Mouse (Mus musculus) T-helper 17 cell (primary cell): ENCODE data around the gene Hspg2.

Experiments used
- in situ Hi-C, 2 experiments: fragments of 300-600 bp; cut with MboI, MseI; formaldehyde crosslinking; loops; 1 replicate in 1 of 2; 2 replicates in 1 of 2; pipeline ENCODE4 v1.15.1; 2025; ENCODE audit warnings: high pct_unique_total_duplicates in 2 of 2

Hspg2 gene

DNA sequence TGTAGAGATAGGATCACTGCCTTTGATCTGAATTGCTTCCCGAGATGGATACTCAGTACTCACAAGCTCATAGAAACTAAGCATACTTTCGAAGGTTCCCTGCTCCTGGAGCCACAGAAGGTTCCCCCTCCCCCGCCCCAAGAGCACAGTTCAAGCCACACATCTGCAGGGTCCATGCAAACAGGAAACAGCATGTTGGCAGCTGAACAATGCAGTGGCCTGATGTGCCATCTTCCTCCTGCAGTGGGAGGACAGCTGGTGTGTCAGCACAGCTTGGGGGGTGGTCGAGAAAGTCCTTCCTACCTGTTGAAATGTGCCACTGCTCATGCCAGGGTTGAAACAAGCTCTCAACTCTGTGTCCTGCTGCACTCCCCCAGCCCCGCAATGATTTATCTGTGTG, 9.7 kb upstream of the Hspg2 start:
- in situ Hi-C loops, result loop anchor here (5.0 kb wide), 2 partner anchors 78 to 83 kb away; no protein-coding TSS in a partner anchor

DNA sequence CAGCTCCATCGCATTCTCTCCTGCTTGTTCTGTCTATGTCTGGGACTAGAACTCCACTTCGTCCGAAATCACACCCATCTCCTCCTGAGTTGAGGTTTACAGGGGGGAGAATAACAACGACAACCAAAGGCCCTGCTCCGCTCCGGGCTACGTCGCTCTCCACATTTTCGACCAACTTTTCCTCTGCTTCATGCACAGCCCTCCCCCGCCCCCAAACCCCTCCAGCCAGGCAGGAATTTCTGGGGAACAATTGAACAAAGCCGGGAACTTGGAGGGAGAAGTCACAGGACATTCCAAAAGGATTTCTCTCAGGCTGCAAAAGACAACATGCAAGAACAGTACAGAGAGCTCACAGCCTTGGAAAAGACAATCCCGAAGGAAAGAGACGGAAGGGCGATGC, 7.9 kb upstream of the Hspg2 start:
- in situ Hi-C loops, result no loop called here

DNA sequence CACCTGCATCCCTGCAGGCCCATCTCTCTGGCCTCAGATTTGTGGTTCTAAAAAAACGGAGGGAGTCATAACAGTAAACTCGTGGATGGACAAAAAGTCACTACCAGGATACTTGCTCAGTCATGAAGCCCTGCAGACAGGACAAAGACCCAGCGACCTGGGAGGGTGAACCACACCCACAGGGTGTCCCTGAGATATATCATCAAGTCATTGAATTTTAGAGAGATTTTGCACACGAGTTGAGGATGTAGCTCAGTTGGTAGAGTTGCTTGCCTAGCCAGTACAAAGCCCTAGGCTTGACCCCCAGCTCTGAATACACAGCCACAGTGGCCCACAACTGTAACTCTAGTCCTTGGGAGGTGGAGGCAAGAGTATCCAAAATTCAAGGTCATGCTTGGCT, 7.4 kb upstream of the Hspg2 start:
- in situ Hi-C loops, result no loop called here

DNA sequence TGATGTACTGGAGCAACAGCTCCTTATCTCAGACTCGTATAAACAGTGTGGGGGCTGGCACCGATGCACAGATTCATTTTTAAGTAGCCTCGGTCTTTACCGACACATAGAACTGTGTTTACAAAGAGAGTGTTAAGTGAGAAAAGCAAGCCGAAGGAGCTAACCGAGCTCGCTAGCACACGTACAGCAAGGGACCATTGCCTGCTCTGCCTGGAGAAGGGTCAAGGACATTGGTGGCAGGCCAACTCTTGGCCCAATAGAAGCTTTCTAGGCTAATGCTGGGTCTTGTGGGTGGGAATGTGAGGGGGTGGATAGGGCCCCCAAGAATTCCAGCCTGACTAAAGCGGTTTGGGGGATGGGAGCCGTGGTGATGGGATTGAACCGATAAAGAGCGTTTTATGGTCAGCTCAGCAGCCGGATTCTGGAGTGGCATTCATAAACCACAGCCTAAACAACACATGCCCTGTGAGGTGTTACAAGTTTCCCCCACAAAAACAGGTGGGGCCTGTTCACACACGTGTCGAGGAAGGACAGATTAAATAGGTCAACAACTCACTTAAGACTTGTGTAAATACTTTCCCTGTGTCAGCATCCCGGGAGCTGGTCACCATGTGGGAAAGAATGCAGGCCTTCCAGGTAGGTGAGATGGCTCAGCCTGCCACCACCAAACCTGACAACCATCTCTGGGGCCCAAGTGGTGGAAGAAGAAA, 6.4 kb upstream of the Hspg2 start:
- in situ Hi-C loops, result no loop called here

DNA sequence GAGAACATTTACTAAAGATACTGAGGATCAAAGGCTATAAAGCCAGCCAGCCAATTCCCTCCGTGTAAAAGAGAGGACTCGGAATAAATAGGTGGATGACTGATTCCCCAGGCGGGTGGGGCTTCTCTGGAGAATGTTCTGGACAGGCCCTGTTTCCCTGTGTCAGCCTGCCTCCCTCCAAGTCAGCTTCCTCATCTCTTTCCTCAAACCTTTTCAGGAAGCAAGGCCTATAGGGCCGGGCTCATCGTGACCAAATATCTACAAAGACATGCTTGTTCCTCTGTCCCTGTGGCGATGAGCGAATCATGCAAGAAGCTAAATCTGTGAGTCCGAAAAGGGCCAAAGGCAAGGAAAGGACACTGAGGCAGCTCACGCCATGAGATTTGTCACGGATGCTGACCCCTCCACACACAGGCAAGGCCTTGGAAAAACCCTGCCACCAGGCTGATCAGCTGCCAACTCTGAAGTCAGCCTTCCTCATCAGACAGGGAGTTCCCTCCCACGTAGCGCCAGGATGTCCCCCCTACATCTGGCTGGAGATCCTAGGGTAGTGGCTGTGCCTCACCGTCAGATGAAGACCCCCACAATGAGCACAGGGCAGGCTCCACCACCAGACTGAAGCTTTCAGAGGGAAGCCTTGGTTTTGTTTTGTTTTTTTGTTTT, 3.3 kb upstream of the Hspg2 start:
- in situ Hi-C loops, result no loop called here

DNA sequence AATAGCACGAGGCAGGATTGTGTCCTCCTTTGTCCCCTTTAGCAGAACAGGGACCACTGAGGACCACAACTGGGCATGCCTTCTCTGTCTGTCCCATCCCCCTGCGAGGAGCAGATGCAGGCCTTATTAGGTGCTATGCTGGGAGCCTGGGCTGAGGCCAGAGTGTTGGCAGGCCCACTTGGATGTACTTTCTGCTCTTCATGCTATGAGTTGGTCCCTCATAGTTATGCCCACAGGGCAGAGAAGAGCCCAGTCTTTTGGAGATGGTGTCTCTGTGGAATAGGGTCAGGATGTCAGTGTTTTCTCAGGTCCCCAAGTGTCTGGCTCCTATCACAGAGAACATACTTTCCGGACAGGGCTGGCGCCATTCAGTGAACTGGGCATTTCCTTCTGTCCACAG, 1.6 kb upstream of the Hspg2 start:
- in situ Hi-C loops, result no loop called here

DNA sequence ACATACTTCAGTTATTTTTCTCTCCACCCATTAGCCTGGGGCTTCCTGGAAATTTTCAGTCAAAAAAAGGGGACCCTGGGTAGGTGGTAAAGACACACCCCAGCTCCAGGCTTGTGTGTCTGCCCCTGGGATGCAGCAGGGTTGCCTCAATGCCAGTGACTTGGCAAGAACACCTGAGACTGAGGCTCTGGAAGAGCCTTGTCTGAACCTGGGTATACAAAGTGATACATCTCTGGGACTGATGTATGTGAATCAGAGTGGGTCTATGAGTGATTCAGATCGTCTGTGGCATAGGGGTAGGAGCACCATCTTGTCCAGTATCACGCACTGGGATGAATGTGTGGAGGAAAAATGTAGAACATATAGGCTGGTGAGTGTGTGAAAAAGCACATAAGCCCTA, 1.0 kb upstream of the Hspg2 start:
- in situ Hi-C loops, result no loop called here

DNA sequence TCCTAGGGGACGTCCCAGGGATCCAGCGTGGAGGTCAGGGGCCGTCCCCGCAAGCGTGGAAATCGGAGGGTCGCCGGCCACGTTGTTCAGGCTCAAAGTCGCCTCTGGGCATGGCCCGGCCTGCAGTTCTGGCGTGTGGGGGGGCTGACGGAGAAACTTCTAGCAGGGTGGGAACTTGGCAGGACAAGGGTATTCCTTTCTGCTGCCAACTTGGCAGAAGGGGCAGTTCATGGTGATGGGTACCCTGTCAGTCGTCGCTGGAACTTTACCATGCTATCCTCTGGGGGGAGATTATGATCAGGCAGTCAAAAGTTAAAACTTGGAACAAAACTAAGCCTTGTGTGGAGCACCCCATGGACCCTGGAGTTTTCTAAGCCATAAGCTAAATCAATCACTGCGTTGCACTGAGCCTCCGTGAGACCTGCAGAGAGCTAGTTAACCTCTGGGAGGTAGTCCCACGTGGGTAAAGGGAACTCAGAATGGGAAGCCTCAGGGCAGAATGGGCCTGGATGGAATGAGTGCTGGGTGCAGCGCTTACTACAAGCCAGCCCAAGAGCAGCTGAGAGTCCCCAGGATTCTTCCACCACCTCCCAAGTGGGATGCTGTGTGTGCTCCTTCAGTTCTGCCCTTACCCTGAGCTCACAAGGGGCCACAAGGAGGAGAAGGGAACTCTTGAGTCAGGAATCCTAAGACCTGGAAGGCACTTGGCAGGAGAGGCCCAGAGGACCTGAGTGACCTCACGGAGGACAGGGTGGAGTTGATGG, 694 bp downstream of the Hspg2 start:
- in situ Hi-C loops, result no loop called here

DNA sequence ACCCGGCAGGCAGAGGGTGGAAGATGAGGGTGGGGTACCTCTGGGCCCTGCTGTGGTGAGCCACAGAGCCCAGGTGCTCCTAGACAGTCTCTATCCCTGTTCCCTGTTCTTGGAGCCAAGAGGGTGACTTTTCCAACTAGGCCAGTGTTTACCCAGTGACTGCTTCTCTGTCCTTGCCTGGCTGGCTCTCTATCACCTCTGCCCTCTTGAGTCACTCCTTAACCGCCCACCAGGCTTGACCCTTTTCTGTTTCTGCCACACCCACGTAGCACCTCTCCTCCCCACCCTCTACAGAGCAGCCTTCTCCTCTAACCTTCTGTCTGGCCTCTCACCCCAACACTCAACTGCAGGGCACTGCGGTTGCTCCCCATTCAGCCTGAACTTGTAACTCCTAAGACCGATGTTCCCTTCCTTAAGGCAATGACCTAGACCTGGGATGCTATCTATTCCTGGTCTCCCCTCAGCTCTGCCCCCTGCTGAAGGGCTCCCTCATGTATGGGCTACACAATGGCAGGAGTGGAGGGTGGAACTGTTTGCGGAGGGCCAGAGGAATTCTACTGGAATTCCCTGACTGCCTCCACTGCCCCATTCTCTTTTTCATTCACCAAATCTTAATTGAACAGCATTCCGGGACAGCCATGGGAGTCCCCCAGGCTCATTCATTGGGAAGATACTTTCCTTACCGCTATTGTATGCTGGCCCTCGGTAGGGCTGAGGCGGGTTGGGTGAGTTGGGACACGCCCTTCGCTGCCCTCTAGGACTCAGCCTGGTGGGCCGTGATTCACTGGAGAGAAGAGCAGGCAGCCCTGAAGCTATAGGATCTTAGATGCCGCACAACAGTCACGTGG, 1.5 kb downstream of the Hspg2 start:
- in situ Hi-C loops, result no loop called here

DNA sequence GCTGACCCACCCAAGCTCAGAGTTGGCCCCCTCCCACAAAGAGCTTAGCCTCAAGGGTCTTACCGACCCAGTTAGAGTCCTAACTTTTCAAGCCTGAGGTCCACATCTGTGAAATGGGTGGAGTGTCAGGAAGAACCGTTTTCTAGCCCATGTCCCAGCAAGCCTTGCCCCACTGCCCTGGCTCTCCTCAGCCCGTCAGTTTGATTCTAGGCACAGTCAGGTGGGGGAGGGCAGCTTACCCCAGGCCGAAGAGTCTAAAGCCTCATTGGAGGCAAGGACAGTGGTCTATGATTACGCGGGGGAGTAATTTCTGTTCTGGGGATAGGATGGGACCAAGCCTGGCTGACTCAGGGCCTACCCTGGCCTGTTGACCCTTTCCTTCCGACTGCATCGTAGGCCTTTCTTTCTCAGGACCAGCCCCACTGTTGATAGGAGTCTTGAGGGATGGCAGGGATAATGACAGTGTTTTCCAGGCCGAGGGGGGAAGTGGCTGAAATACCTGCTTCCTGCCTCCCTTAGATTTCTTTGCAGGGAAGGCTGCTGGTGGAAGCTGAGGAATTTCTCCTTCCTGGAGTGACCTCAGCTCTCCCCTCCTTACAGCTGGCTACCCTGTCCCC, 2.2 kb downstream of the Hspg2 start:
- in situ Hi-C loops, result no loop called here

DNA sequence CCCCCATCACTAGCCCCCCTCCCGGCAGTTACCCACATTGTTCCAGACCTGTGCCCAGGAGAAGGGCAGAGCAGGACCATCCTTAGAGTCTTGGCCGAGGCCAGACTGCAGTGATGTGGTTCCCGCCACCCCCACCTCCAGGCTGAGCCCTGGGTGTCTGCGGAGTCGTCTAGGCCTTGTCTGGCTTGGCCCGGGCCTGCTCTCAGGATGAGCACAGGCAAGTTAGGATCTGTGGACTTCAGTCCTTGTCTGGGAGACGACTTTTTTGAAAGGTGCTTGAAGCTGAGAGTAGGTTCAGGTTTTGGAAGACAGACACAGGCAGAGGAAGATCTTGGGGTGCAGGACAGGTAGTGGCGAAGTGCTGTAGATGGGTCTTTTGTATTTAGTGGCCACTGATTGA, 2.8 kb downstream of the Hspg2 start:
- in situ Hi-C loops, result no loop called here

DNA sequence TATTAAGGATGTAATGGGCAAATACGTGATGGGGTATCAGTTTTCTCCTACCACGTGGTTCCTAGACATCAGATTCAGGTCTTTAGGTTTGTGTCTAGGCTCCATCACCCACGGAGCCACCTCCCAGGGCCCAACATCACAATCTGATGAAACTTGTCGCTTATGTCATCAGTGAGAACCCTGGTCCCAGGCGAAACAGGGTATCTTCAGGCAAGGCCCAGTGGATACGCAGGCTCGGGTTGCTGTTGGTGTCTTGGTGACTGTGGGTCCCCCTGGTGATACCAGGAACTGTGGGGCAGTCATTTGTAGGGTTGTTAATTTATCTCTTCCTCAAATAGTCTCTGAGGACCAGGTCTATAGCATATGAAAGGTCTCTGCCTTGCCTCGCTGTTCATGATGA, 4.7 kb downstream of the Hspg2 start:
- in situ Hi-C loops, result no loop called here

DNA sequence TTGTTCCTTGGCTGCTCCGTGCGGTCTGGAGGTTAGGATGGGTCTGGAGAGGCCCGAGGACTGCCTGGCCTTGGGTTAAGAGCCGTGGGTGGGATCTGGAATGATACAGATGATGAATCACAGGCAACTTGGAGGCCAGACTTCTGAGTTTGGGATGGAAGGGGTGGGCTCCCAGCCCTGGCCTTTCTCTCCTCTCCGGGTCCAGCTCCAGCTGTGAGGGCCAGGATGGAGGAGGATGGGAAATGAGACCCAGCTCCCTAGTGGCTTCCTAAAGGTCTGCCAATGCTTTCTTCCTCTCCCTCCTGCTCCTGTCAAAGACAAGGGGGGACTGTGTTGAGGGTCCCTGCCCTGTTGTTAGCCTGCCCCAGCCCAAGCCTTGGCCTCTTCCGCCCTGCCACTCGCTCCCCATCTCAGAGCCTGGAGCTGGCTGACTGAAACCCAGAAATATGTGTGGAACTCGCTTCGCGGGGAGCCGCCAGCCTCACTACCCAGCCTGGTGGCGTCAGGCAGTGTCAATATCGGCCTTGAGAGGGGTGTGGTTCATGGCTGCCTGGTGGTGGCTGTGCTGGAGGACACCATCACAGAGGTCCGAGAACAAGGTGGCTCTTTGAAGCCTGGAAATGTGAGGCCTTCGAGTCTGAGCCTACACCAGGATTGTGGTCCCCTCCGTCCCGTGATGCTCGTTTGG, 5.3 kb downstream of the Hspg2 start:
- in situ Hi-C loops, result no loop called here

DNA sequence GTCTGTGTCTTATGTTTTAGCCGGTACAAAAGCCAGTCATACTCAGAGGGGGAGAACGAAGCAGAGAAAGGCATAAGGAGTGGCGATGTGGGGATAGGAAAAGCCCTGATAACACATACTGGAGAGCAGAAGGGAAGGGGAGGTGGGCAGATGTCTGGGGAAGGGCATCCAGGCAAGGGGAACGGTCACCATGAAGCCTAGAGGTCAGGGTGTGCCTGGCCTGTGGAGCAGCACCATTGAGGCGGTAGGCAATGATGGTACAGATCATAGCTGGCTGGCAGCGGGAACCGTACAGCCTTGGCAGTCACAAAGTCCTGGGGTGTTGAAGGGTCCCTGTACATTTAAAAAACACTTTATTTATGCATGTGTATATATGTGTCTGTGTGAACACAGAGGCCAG, 6.1 kb downstream of the Hspg2 start:
- in situ Hi-C loops, result no loop called here

DNA sequence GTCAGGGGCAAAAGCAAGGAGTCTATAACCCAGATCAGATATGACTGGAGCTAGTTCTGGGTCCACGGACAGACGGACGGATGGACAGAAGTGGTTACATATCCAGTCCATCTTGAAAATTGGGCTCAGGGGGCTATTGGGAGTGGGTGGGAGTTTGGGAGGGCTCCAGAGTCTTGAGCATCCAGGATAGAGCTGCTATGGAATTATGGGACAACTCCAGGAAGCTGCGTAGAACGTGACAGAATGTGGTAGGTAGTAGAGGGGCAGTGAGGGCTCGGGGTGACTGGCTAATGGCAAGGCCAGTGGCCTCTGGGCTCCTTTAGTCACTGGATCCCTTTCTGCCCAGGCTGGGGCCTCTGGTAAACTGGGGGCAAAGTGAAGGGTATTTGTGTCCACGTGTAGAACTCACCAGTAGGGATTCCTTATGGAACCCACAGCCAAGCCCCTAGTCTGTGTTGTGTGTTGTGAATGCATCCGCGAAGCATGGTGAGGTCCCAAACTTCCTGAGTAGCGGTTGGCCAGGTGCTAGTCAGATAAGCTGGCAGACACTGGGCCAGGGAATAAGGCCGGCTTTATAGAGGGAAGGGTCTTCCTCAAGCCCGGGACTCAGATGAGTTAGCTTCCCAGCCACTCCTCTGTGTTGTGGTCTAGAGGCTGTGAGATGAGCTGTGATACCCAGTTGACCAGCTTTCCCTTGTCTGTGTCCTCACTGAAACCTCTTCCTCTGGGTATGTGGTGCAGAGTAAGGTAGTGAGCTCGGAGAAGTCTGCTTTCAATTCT, 6.9 kb downstream of the Hspg2 start:
- in situ Hi-C loops, result no loop called here

DNA sequence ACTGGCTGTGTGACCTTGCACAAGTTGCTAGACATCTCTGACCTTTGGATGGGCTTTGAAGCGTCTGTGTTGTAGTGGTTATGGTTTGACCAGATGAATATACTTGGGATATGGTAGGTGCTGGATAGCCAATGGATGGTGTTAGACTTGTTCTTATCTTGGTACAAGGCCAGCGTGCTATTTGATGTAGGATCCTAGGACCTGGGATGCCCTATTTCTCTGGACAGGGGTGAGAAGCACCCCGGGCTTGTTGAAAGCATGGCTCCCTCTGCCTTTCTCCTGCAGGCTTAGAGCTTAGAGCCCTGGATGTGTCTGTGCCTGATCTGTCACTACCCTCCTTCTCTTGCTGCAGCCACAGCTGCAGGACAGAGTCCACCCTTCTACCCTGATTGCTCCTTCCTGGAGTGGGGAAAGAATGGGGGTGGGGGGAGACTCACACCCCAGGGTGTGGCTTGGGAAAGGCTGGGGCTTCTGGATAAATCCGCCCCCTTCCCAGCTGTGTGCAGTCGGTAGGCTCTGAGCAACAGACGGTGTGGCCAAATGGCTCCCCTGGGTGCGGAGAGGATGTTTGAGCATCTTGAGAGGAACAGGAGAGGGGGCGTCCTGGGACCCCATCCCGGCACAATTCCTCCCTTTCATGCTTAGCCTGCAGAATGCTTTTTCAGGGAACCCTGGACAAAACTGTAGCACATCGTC, 7.6 kb downstream of the Hspg2 start:
- in situ Hi-C loops, result no loop called here

DNA sequence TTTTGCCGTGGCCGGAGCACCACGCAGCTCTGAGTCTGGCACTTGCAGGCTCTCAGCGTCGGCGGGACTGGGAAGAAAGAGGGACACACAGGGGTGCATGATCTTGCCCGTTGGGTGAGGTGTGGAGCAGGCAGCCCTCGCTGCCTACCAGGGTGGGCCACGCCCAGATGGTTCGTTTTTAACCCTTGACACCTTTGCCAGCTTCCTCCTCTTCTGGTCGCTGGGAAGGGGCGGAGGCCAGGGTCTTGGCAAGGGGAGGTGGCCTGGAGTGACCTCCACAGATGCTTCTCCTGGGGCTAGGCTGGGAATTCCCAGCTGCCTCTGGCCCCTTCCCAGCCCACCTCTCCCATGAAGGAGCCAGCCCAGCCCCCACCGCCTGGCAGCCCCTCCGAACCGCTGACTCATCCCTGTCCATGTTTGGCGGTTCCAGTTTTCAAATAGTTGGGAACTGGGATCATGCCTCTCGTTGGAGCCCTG, 8.2 kb downstream of the Hspg2 start:
- in situ Hi-C loops, result no loop called here

DNA sequence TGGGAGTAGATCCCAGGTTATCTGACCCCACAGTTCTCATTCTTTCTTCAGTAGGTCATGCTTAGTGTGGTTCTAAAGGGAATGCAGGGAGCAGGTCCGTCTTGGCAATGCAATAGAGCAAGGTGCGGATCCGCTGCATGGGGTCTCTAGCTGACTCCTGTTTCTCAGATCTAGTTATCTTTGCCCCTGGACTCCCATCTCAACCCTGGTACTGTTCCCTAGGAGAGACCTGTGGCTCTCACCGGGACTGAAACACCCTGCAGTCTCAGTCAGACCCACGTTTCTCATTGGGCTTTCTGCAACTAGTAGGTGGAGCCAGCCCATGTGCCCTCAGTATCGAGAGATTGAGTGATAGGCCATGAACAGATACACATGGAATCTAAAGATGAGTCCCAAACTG, 9.0 kb downstream of the Hspg2 start:
- in situ Hi-C loops, result no loop called here

DNA sequence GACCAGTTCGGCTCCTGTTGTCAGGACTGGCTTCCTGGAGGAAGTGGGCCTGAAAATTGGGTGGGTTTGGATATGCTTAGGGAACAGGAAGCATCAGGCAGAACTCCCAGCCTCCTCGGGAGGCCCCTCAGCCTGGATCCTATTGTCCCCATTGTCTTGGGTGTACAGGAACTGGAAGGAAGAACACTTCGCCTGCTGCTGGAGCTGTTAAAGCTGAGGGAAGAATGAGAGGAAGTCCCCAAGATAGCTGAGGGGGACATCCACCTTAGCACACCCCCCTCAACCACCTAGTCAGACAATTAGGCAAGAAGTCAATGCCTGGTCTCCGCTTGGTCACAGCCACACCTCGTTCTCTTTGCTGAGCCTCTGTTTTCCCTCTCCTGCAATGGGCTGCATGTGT, 9.7 kb downstream of the Hspg2 start:
- in situ Hi-C loops, result no loop called here
